In the genomic region with DNA sequence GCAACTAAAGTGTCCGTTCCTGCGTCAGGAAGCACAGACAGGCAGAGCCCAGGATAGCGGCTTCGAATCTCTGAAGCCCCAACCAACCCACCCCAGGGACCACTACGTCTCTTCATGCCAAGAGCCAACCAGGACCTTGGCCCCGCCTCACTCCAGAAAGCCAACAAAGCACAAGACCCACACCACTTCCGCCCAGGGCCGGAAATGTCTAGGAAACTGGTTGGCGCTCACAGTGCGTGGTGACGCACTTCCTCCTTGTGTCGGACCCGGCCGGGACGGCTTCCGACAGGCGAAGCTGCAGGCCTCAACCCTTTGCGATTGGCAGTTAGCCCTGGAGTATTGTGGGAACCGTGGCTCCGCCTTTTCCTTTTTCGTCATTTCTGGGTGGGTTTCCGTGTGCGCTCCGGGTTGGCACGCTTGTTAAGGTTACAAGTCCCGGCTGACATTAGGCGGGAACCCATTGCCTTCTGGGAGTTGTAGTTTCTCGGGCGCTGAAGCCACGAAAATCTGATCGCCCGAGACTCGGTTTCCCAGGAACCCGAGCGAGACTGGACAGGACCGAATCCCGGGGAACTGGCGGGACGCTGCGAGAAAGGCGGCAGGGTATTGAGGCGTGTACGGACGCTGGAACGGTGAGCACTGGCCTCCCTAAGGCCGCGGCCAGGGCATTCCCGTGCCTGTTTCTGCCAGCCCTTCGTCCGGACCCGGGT, we compare ENCODE assay signal across 7 mouse cellular contexts. TPM values are rescaled to one million over a fixed set of nuclear protein-coding genes. Genes with fewer than 3 reads are reported as not detected.
A peak's percentile ranks its signal among the peaks of the same experiment; 100 is the strongest.
DNase-seq lines count a peak whose midpoint lies in the region; ATAC-seq and TF ChIP-seq lines count a peak whose summit lies in the region.

A gene (plus strand): TSS at position 368 of the 710 bp plus-strand sequence.

- peak; percentile 46 for TF ChIP-seq POLR2A in small intestine, adult 2 months (IDR thresholded peaks at IDR 0.05; ENCODE audit: low read depth, low read length)

- H3K9me3 ChIP-seq in embryonic facial prominence, embryonic 10.5 days: no peaks in the 10 kb centered on the region
- H3K9me3 ChIP-seq in intestine, postnatal 0 days (ENCODE audit: control insufficient read depth): no peaks in the 10 kb centered on the region
- no peaks in the 10 kb centered on the region for H3K9me3 ChIP-seq in midbrain, embryonic 12.5 days

- intact Hi-C loops in left cerebral cortex, postnatal 4 days (cut with DNase I): no loop called here

- WGBS in embryonic facial prominence, embryonic 10.5 days: under 1% methylated on average over 51 of the region's 51 CpGs
- WGBS in intestine, postnatal 0 days: under 1% methylated on average over 51 of the region's 51 CpGs
- WGBS in midbrain, embryonic 12.5 days: under 1% methylated on average over 51 of the region's 51 CpGs
- WGBS in small intestine, adult 2 months: 1% methylated on average over 51 of the region's 51 CpGs

- H3K4me2 ChIP-seq in intestine, postnatal 0 days (replicated peaks; ENCODE audit: low read depth): peak within 1 kb of the TSS; percentile 83
- peak within 1 kb of the TSS; percentile 100 for H3K4me2 ChIP-seq in midbrain, embryonic 12.5 days (replicated peaks)

- peak within 1 kb of the TSS; percentile 94 for H3K4me3 ChIP-seq in embryonic facial prominence, embryonic 10.5 days
- H3K4me3 ChIP-seq in intestine, postnatal 0 days (ENCODE audit: low read depth, low read length): peak within 1 kb of the TSS; percentile 69
- H3K4me3 ChIP-seq in midbrain, embryonic 12.5 days: peak within 1 kb of the TSS; percentile 64
- peak within 1 kb of the TSS; percentile 70 for H3K4me3 ChIP-seq in small intestine, adult 2 months (ENCODE audit: low read depth, low read length)

- H3K9ac ChIP-seq in intestine, postnatal 0 days (ENCODE audit: low read depth, low read length): peak within 1 kb of the TSS; percentile 66
- H3K9ac ChIP-seq in midbrain, embryonic 12.5 days (replicated peaks): peak within 1 kb of the TSS; percentile 85

- peak within 1 kb of the TSS; percentile 90 for H3K27ac ChIP-seq in embryonic facial prominence, embryonic 10.5 days (replicated peaks)
- H3K27ac ChIP-seq in intestine, postnatal 0 days (ENCODE audit: low read depth, low read length): peak within 1 kb of the TSS; percentile 91
- peak within 1 kb of the TSS; percentile 94 for H3K27ac ChIP-seq in midbrain, embryonic 12.5 days (replicated peaks)
- H3K27ac ChIP-seq in small intestine, adult 2 months (ENCODE audit: insufficient read depth, low read depth, low read length): peak within 1 kb of the TSS; percentile 38

- TF ChIP-seq CTCF in intestine, postnatal 0 days (IDR thresholded peaks at IDR 0.05; ENCODE audit: low read depth): no peak
- TF ChIP-seq CTCF in small intestine, adult 2 months (IDR thresholded peaks at IDR 0.05; ENCODE audit: extremely low read depth, insufficient read length, insufficient replicate concordance, low read depth, low read length): no peak

- H3K27me3 ChIP-seq in embryonic facial prominence, embryonic 10.5 days (replicated peaks; ENCODE audit: low read depth, poor library complexity, severe bottlenecking): no peaks in the 10 kb centered on the region
- H3K27me3 ChIP-seq in intestine, postnatal 0 days (replicated peaks; ENCODE audit: control insufficient read depth, insufficient read depth, low read length): no peaks in the 10 kb centered on the region
- H3K27me3 ChIP-seq in midbrain, embryonic 12.5 days: no peaks in the 10 kb centered on the region
- no peaks in the 10 kb centered on the region for H3K27me3 ChIP-seq in small intestine, adult 2 months (ENCODE audit: control insufficient read depth, insufficient read depth, low read length)

- peaks cover 29% of the 10 kb centered on the region for H3K4me1 ChIP-seq in embryonic facial prominence, embryonic 10.5 days
- H3K4me1 ChIP-seq in intestine, postnatal 0 days (replicated peaks; ENCODE audit: control insufficient read depth, insufficient read depth, low read length): peaks cover 5% of the 10 kb centered on the region
- H3K4me1 ChIP-seq in midbrain, embryonic 12.5 days: peaks cover 30% of the 10 kb centered on the region
- peaks cover 16% of the 10 kb centered on the region for H3K4me1 ChIP-seq in small intestine, adult 2 months (ENCODE audit: control insufficient read depth, insufficient read depth, insufficient read length, low read length)

- ATAC-seq in intestine, postnatal 0 days: peak; percentile 97
- peak; percentile 96 for ATAC-seq in midbrain, embryonic 12.5 days (ENCODE audit: low FRiP score, low read depth)

- H3K36me3 ChIP-seq in embryonic facial prominence, embryonic 10.5 days (replicated peaks): peaks cover 60% of the 10 kb centered on the region
- peaks cover 37% of the 10 kb centered on the region for H3K36me3 ChIP-seq in intestine, postnatal 0 days (ENCODE audit: control insufficient read depth, insufficient read depth)
- peaks cover 41% of the 10 kb centered on the region for H3K36me3 ChIP-seq in midbrain, embryonic 12.5 days
- peaks cover 26% of the 10 kb centered on the region for H3K36me3 ChIP-seq in small intestine, adult 2 months (ENCODE audit: control insufficient read depth, insufficient read depth, low read length)

- DNase-seq in adrenal gland, postnatal 10 days: peak; percentile 96
- DNase-seq in embryonic facial prominence, embryonic 10.5 days (ENCODE audit: low spot score): peak; percentile 98
- peak; percentile 99 for DNase-seq in gonadal fat pad, adult 2 months (ENCODE audit: low read depth)
- DNase-seq in left cerebral cortex, postnatal 4 days: peak; percentile 99

RNA-seq across cellular contexts. Expression of the gene that starts here (rescaled TPM):
- 10 to 100 TPM; 26.9 to 31.2 TPM for total RNA-seq in adrenal gland, postnatal 10 days (2021)
- 130 and 132 TPM in 2 replicates for polyA plus RNA-seq in embryonic facial prominence, embryonic 10.5 days (2016; fragmentation: Nextera tagmentation; extraction: Ambion mirVana)
- polyA plus RNA-seq in gonadal fat pad, adult 2 months (2012; rRNA removed): 70.5 and 80.6 TPM in 2 replicates
- 32.8 and 34.0 TPM in 2 replicates for polyA plus RNA-seq in intestine, postnatal 0 days (2015; fragmentation: Nextera tagmentation; extraction: Ambion mirVana)
- total RNA-seq in left cerebral cortex, postnatal 4 days (2021): 10 to 100 TPM; 41.6 to 44.8 TPM
- polyA plus RNA-seq in midbrain, embryonic 12.5 days (2016; fragmentation: Nextera tagmentation; extraction: Ambion mirVana): 95.1 and 111 TPM in 2 replicates
- 46.9 and 60.0 TPM in 2 replicates for polyA plus RNA-seq in small intestine, adult 2 months (2012; rRNA removed)

Comparison
In these comparisons a context has a peak if more than half of its experiments do, and no peak if none do; other contexts are left out.
1. Peak in every context shown above with its lines: DNase-seq, ATAC-seq, H3K4me3 ChIP-seq and H3K27ac ChIP-seq.
2. H3K27ac ChIP-seq: peak in every context shown above with its lines; median percentile 94 in midbrain, embryonic 12.5 days; 91 in intestine, postnatal 0 days; 90 in embryonic facial prominence, embryonic 10.5 days; 38 in small intestine, adult 2 months.